Mouse (Mus musculus): ENCODE data around the gene Kctd17.

- TF ChIP-seq CTCF (IDR thresholded peaks at IDR 0.05; ENCODE audit: borderline replicate concordance, extremely low read depth, insufficient read depth, insufficient read length): no peak
- no peak for TF ChIP-seq POLR2A (IDR thresholded peaks at IDR 0.05; ENCODE audit: borderline replicate concordance, extremely low read depth, insufficient read depth, insufficient read length, poor library complexity, severe bottlenecking)
Observed at GRCm38 (mm10) chr15:78413719-78414117, 14.6 kb upstream of the Kctd17 start.
